Mouse (Mus musculus): ENCODE measurements around the gene Hist2h2bb. TPM values are rescaled to one million over a fixed set of nuclear protein-coding genes. Genes with fewer than 3 reads are reported as not detected.

The Hist2h2bb gene
- total and polyA plus RNA-seq, 2 experiments from 2014 or later = 1.4 to 397 TPM

DNA sequence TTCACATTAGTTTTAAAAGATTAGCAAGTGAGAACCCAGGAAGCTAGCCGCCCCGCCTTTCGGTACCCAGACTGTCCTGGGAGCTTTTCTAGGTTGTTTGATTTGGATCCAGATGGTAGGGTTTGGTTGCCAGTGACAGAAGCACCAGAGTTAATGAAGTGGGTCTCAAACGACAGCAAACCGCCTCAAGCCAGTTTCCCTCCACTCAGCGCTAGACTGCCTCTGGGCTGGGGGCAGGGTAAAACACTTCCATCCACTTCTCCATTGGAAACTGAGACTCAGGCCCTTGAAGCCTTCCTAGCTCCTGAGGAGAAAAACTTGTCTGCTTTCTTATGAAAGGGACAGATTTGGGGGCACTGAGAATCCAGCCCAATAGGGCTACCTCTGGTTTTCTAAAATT, 23.1 kb downstream of the Hist2h2bb start:
- TF ChIP-seq CTCF (IDR thresholded peaks at IDR 0.05; ENCODE audit: low read depth) = no peak
- Histone ChIP-seq H3K27me3 (ENCODE audit: insufficient read depth, low read length) (no peaks in the 10 kb centered on the region), H3K9ac (replicated peaks; ENCODE audit: low read length) (no peak overlapping the region), H3K9me3 (ENCODE audit: low read length) (no peaks in the 10 kb centered on the region), H3K4me2 (ENCODE audit: low read depth, low read length) (no peak overlapping the region), H3K4me1 (ENCODE audit: insufficient read depth, low read length) (no peaks in the 10 kb centered on the region), H3K27ac (no peak overlapping the region), H3K4me3 (ENCODE audit: low read length) (no peak overlapping the region), H3K36me3 (ENCODE audit: insufficient read depth, low read length) (no peaks in the 10 kb centered on the region)
- ATAC-seq (no peak), DNase-seq (ENCODE audit: low spot score) (no peak)
- 65% methylated on average over 6 of the region's 6 CpGs for WGBS

DNA sequence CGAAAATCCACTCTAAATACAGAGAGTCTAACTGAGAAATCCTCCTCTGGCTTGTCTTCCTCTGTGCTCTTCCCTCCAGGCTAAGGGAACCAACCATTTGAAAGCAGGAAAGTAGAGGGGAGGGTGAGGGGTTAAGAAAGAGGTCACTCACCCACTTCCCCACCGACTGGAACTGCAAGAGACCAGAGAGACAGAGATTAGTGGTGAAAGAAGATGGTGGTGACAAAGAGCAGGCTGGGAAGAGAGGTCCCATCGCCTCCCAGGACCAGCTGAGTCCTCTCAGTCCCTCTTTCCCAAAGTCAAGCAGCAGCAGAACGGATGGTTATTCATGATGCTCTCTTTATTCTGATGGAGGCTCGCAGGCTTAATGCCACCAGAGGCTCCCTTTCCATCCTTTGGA, 23.8 kb downstream of the Hist2h2bb start:
- no peaks in the 10 kb centered on the region for H3K36me3 ChIP-seq (ENCODE audit: insufficient read depth, low read length)
- H3K27ac ChIP-seq = no peak overlapping the region
- no peak for TF ChIP-seq CTCF (IDR thresholded peaks at IDR 0.05; ENCODE audit: low read depth)
- DNase-seq (ENCODE audit: low spot score) = no peak
- ATAC-seq = no peak
- H3K4me1 ChIP-seq (ENCODE audit: insufficient read depth, low read length) = no peaks in the 10 kb centered on the region
- no peak overlapping the region for H3K9ac ChIP-seq (replicated peaks; ENCODE audit: low read length)
- 59% methylated on average over 5 of the region's 5 CpGs for WGBS
- no peaks in the 10 kb centered on the region for H3K27me3 ChIP-seq (ENCODE audit: insufficient read depth, low read length)
- no peak overlapping the region for H3K4me3 ChIP-seq (ENCODE audit: low read length)
- no peaks in the 10 kb centered on the region for H3K9me3 ChIP-seq (ENCODE audit: low read length)
- no peak overlapping the region for H3K4me2 ChIP-seq (ENCODE audit: low read depth, low read length)

DNA sequence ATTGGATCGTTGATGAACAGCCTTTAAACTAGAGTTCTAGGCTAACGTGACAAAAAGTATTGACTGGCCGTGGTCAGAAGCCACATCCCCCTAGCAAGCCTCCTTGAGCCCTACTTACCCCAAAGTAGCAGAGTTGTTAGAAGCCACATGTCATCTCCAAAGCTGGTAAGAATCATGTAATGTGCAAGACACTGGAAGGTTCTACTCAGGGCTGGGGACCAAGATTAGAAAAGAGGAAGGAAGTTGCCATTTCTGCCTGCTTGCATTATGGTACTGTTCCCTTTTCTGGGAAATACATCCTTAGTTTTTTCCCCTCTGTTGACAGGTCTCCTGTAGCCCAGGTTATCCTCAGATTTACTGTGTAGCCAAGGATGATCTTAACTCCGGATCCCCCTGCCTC, 24.2 kb downstream of the Hist2h2bb start, which contains the start of gene Fcgr1:
Fcgr1 (minus strand) TSS at position 183 of the 400 bp plus-strand sequence.
- H3K4me3 ChIP-seq (ENCODE audit: low read length) = no peak within 1 kb of the TSS
- DNase-seq (ENCODE audit: low spot score) (no peak), ATAC-seq (no peak)
- no peaks in the 10 kb centered on the region for H3K4me1 ChIP-seq (ENCODE audit: insufficient read depth, low read length)
- no peaks in the 10 kb centered on the region for H3K36me3 ChIP-seq (ENCODE audit: insufficient read depth, low read length)
- H3K27me3 ChIP-seq (ENCODE audit: insufficient read depth, low read length) = no peaks in the 10 kb centered on the region
- H3K9ac ChIP-seq (replicated peaks; ENCODE audit: low read length) = no peak within 1 kb of the TSS
- H3K27ac ChIP-seq = no peak within 1 kb of the TSS
- no peaks in the 10 kb centered on the region for H3K9me3 ChIP-seq (ENCODE audit: low read length)
- H3K4me2 ChIP-seq (ENCODE audit: low read depth, low read length) = no peak within 1 kb of the TSS
- WGBS = 81% methylated on average over 4 of the region's 4 CpGs
- no peak for TF ChIP-seq CTCF (IDR thresholded peaks at IDR 0.05; ENCODE audit: low read depth)

DNA sequence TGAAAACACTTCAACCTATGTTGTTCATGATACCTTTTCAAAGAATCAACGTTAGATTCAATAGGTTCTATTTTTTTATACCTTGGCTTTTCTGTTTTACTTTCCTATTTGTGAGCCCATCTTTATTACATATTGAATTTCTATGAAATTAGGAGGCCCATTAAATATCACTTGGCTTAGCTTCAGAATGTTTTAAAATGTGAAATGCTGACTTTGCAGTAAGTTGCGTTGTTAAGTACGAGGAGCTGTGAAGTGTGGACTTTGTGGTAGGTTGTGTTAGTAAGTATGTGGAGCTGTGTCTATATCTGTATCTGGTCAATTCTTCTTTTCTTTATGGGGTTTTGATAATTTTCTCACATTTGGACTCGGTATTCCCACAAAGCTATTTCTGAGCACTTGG, 28.8 kb downstream of the Hist2h2bb start:
- Histone ChIP-seq H3K4me3 (ENCODE audit: low read length) (no peak overlapping the region), H3K36me3 (ENCODE audit: insufficient read depth, low read length) (no peaks in the 10 kb centered on the region), H3K9ac (replicated peaks; ENCODE audit: low read length) (no peak overlapping the region), H3K27me3 (ENCODE audit: insufficient read depth, low read length) (no peaks in the 10 kb centered on the region), H3K4me2 (ENCODE audit: low read depth, low read length) (no peak overlapping the region), H3K9me3 (ENCODE audit: low read length) (no peaks in the 10 kb centered on the region), H3K4me1 (ENCODE audit: insufficient read depth, low read length) (no peaks in the 10 kb centered on the region), H3K27ac (no peak overlapping the region)
- 92% methylated on average over 4 of the region's 4 CpGs for WGBS
- ATAC-seq (no peak), DNase-seq (ENCODE audit: low spot score) (no peak)
- TF ChIP-seq CTCF (IDR thresholded peaks at IDR 0.05; ENCODE audit: low read depth) = no peak

DNA sequence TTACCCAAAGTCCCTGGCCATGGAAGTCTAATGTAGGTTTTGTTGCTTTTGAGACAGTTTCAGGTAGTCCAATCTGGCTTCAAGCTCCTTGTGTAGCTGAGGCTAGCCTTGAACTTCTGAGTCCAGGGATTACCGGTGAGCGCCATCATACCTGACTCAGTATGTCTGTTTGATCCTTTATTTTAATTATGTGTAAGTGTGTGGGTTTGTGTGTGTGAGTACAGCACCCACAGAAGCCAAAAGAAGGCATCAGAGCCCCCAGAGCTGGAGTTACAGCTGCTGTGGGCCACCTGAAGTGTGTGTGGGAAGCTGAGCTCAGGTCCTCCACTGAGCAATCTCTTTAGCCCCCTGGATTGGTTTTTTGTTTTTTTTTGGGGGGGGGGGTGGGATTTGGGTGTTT, 30.0 kb downstream of the Hist2h2bb start:
- no peak overlapping the region for H3K4me3 ChIP-seq (ENCODE audit: low read length)
- no peaks in the 10 kb centered on the region for H3K36me3 ChIP-seq (ENCODE audit: insufficient read depth, low read length)
- DNase-seq (ENCODE audit: low spot score) (no peak), ATAC-seq (no peak)
- H3K9ac ChIP-seq (replicated peaks; ENCODE audit: low read length) = no peak overlapping the region
- no peaks in the 10 kb centered on the region for H3K27me3 ChIP-seq (ENCODE audit: insufficient read depth, low read length)
- WGBS = 96% methylated on average over 2 of the region's 2 CpGs
- H3K27ac ChIP-seq = no peak overlapping the region
- H3K4me1 ChIP-seq (ENCODE audit: insufficient read depth, low read length) = no peaks in the 10 kb centered on the region
- no peaks in the 10 kb centered on the region for H3K9me3 ChIP-seq (ENCODE audit: low read length)
- H3K4me2 ChIP-seq (ENCODE audit: low read depth, low read length) = no peak overlapping the region
- TF ChIP-seq CTCF (IDR thresholded peaks at IDR 0.05; ENCODE audit: low read depth) = no peak

DNA sequence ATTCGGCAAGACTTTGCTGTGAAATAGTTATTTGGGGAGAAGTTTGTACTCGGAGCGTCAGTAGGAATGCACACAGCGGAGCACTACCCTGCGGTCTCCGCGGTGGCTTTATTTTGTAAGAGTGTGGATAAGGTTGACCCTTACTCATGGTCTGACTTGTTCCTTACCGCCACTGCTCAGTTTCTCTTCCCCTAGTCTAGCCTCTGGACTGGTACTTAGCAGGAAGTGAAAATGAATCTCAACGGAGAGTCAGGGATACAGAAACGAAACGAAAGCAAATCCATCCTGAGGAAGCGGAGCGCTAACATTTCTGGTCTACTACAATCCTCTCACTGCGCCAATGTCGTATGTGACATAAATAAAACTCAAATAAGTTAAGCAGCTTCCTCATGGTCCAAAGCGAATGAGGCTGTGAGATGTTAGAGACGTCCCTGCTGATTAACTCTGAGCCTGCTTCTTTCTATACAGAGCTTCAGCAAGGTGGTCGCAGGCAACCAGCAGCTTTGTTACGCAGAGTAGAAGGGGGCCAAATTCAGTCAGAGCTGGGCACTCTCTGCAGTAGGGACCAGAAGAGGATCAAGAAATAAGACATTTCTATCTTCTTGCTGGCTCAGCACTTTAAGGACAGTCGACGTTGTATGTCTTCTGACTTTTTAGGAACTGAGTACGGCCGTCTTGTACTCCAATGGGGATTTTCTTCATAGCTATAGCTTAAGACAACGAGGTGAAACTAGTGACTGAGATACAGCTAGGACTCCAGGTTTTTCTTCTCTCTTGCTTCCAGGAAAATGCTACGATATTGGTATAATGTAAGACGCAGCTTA, 31.4 kb downstream of the Hist2h2bb start:
- H3K4me3 ChIP-seq (ENCODE audit: low read length) = no peak overlapping the region
- peak overlapping the region; percentile 13; the same call in 1 of the 2 replicates for H3K4me2 ChIP-seq (ENCODE audit: low read depth, low read length)
- WGBS = 73% methylated on average over 26 of the region's 26 CpGs
- no peaks in the 10 kb centered on the region for H3K9me3 ChIP-seq (ENCODE audit: low read length)
- DNase-seq (ENCODE audit: low spot score) = no peak
- H3K27me3 ChIP-seq (ENCODE audit: insufficient read depth, low read length) = no peaks in the 10 kb centered on the region
- no peak overlapping the region for H3K9ac ChIP-seq (replicated peaks; ENCODE audit: low read length)
- no peak overlapping the region for H3K27ac ChIP-seq
- no peaks in the 10 kb centered on the region for H3K4me1 ChIP-seq (ENCODE audit: insufficient read depth, low read length)
- ATAC-seq = no peak
- no peaks in the 10 kb centered on the region for H3K36me3 ChIP-seq (ENCODE audit: insufficient read depth, low read length)
- no peak for TF ChIP-seq CTCF (IDR thresholded peaks at IDR 0.05; ENCODE audit: low read depth)

DNA sequence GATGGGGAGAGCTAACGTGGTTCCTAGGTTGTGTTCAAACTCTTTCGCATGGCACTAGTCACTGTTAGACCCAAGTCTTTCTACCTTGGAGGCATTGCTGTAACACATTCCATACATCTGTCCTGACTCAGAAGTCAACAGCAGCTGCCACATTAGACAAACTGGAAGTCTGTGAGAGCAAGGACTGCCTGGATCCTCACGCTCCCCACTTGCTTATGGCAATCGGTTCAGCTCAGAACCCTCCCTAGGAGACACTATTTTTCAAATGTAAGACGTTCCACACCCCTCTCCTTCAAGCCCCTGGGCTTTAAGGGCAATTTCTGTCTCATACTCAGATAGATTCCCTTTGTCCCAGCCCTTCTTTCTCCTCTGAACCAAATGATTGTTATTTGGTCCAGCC, 32.5 kb downstream of the Hist2h2bb start:
- H3K9ac ChIP-seq (replicated peaks; ENCODE audit: low read length) = no peak overlapping the region
- H3K4me3 ChIP-seq (ENCODE audit: low read length) = no peak overlapping the region
- no peak for DNase-seq (ENCODE audit: low spot score)
- ATAC-seq = no peak
- H3K4me1 ChIP-seq (ENCODE audit: insufficient read depth, low read length) = no peaks in the 10 kb centered on the region
- no peaks in the 10 kb centered on the region for H3K9me3 ChIP-seq (ENCODE audit: low read length)
- no peak overlapping the region for H3K27ac ChIP-seq
- WGBS = 86% methylated on average over 5 of the region's 5 CpGs
- no peaks in the 10 kb centered on the region for H3K36me3 ChIP-seq (ENCODE audit: insufficient read depth, low read length)
- H3K4me2 ChIP-seq (ENCODE audit: low read depth, low read length) = no peak overlapping the region
- no peaks in the 10 kb centered on the region for H3K27me3 ChIP-seq (ENCODE audit: insufficient read depth, low read length)
- no peak for TF ChIP-seq CTCF (IDR thresholded peaks at IDR 0.05; ENCODE audit: low read depth)
